Mouse (Mus musculus) brain, embryonic 14.5 days (tissue): Measurements from ENCODE around the gene Itih2.

ENCODE experiments used
- CTCF ChIP-seq: fragments of 200-500 bp; IDR thresholded peaks from 2 replicates; pipeline ENCODE4 v1.5.1; 2012; ENCODE audit warnings: inconsistent platforms, mild to moderate bottlenecking, moderate library complexity, borderline replicate concordance; ENCODE audit not compliant: insufficient read depth, insufficient read length; ENCODE audit errors: extremely low read depth
- POLR2A ChIP-seq: fragments of 200-500 bp; IDR thresholded peaks from 2 replicates; pipeline ENCODE4 v1.6.1; 2012; ENCODE audit warnings: mild to moderate bottlenecking, inconsistent platforms, borderline replicate concordance; ENCODE audit not compliant: poor library complexity, insufficient read depth, insufficient read length, severe bottlenecking; ENCODE audit errors: extremely low read depth

- TF ChIP-seq CTCF (no peak), POLR2A (no peak)
Measured at GRCm38 (mm10) chr2:10169991-10170390, 38.8 kb upstream of the Itih2 start.
